Mouse (Mus musculus) heart, adult 11 months (tissue): ENCODE results near the gene Sbf2.
A peak's percentile ranks its signal among the peaks of the same experiment; 100 is the strongest.

Source experiments
- DNase-seq: peaks from one replicate; pipeline ENCODE4 v3.0.0; 2022

Gene Sbf2

GRCm38 (mm10) chr7:110305486-110305885 lies 309.2 kb downstream of the Sbf2 start:
- peak; percentile 86 for DNase-seq

- peak; percentile 84 for DNase-seq
Measured at GRCm38 (mm10) chr7:110302886-110303285, 311.8 kb downstream of the Sbf2 start.

GRCm38 (mm10) chr7:110298739-110299410 lies 315.8 kb downstream of the Sbf2 start:
- DNase-seq = peak; percentile 92

- DNase-seq = no peak
Measured at GRCm38 (mm10) chr7:110298090-110298489, 316.6 kb downstream of the Sbf2 start.

GRCm38 (mm10) chr7:110297611-110298010 lies 317.1 kb downstream of the Sbf2 start:
- peak; percentile 99 for DNase-seq

GRCm38 (mm10) chr7:110296889-110297603 lies 317.7 kb downstream of the Sbf2 start:
- DNase-seq = peak; percentile 100

- no peak for DNase-seq
Measured at GRCm38 (mm10) chr7:110289647-110290046, 325.1 kb downstream of the Sbf2 start.

GRCm38 (mm10) chr7:110288731-110289191 lies 326.0 kb downstream of the Sbf2 start:
- DNase-seq = peak; percentile 99

- DNase-seq = peak; percentile 97
Measured at GRCm38 (mm10) chr7:110288191-110288604, 326.5 kb downstream of the Sbf2 start.

- peak; percentile 97 for DNase-seq
Measured at GRCm38 (mm10) chr7:110287476-110288071, 327.1 kb downstream of the Sbf2 start.

- peak; percentile 98 for DNase-seq
Measured at GRCm38 (mm10) chr7:110286838-110287475, 327.8 kb downstream of the Sbf2 start.

GRCm38 (mm10) chr7:110286198-110286732 lies 328.5 kb downstream of the Sbf2 start:
- DNase-seq = peak; percentile 93

- DNase-seq = no peak
Measured at GRCm38 (mm10) chr7:110285849-110286151, 328.9 kb downstream of the Sbf2 start.

- DNase-seq = peak; percentile 85
Measured at GRCm38 (mm10) chr7:110285076-110285848, 329.5 kb downstream of the Sbf2 start.

- no peak for DNase-seq
Measured at GRCm38 (mm10) chr7:110283484-110284275, 331.0 kb downstream of the Sbf2 start.

- DNase-seq = peak; percentile 89
Measured at GRCm38 (mm10) chr7:110282797-110283196, 331.9 kb downstream of the Sbf2 start.

GRCm38 (mm10) chr7:110281435-110282256 lies 333.1 kb downstream of the Sbf2 start:
- DNase-seq = peak; percentile 91

GRCm38 (mm10) chr7:110279183-110279582 lies 335.5 kb downstream of the Sbf2 start:
- DNase-seq = no peak

- DNase-seq = no peak
Measured at GRCm38 (mm10) chr7:110277734-110278245, 336.9 kb downstream of the Sbf2 start.

GRCm38 (mm10) chr7:110272434-110272833 lies 342.3 kb downstream of the Sbf2 start:
- peak; percentile 88 for DNase-seq
